Mouse (Mus musculus) hindbrain, embryonic 11.5 days (tissue): ENCODE measurements around the gene Acsbg2. TPM values are rescaled to one million over a fixed set of nuclear protein-coding genes. Genes with fewer than 3 reads are reported as not detected.
"Not testable (repeated sequence)": the region's sequence is repeated elsewhere in the genome, so short reads cannot be mapped to it uniquely, and the experiment has no call there.

ENCODE experiments used
- ATAC-seq: fragments of 200-750 bp; cut with Nextera tagmentation; 2 replicates; pipeline ENCODE4 v1.8.0; 2017; ENCODE audit warnings: mild to moderate bottlenecking, moderate TSS enrichment, moderate library complexity; ENCODE audit not compliant: low FRiP score
- DNase-seq: peaks from one replicate; pipeline ENCODE4 v3.0.0-alpha.2; 2015; ENCODE audit warnings: low spot score
- H3K27ac ChIP-seq: fragments of 300-500 bp; sonication (generic); 2 replicates; pipeline ENCODE4 v1.5.1; 2014; ENCODE audit warnings: mild to moderate bottlenecking, low read depth, low read length
- H3K27me3 ChIP-seq: fragments of 300-500 bp; sonication (generic); 2 replicates; pipeline ENCODE4 v1.6.1; 2014; ENCODE audit warnings: mild to moderate bottlenecking, low read length, moderate library complexity, mixed read lengths; ENCODE audit not compliant: control insufficient read depth, insufficient read depth
- H3K36me3 ChIP-seq: fragments of 300-500 bp; sonication (generic); 2 replicates; pipeline ENCODE4 v1.6.1; 2014; ENCODE audit warnings: mild to moderate bottlenecking, low read length, moderate library complexity, mixed read lengths; ENCODE audit not compliant: control insufficient read depth, insufficient read depth
- H3K4me1 ChIP-seq: fragments of 300-500 bp; sonication (generic); replicated peaks from 2 replicates; pipeline ENCODE4 v1.6.1; 2014; ENCODE audit warnings: low read length, mixed read lengths; ENCODE audit not compliant: control insufficient read depth, insufficient read depth
- H3K4me2 ChIP-seq: fragments of 300-500 bp; sonication (generic); replicated peaks from 2 replicates; pipeline ENCODE4 v1.6.1; 2014; ENCODE audit warnings: mild to moderate bottlenecking, low read depth, low read length
- H3K4me3 ChIP-seq: fragments of 300-500 bp; sonication (generic); 2 replicates; pipeline ENCODE4 v1.5.1; 2014; ENCODE audit warnings: low read depth, low read length
- H3K9ac ChIP-seq: fragments of 300-500 bp; sonication (generic); 2 replicates; pipeline ENCODE4 v1.6.1; 2014; ENCODE audit warnings: low read depth, low read length
- H3K9me3 ChIP-seq: fragments of 300-500 bp; sonication (generic); 2 replicates; pipeline ENCODE4 v1.6.1; 2016; ENCODE audit warnings: low read length; ENCODE audit not compliant: control insufficient read depth
- WGBS: fragments of 180-500 bp; shearing (Covaris S2); extraction: QIAGEN DNeasy Blood & Tissue Kit; methylation state at CpG from one replicate; pipeline ENCODE4 v1.1.7; 2014; 5-methylcytosine and 5-hydroxymethylcytosine counted together
- polyA plus RNA-seq: library from polyadenylated mRNA; unstranded; fragments of >200 nt; fragmentation: Nextera tagmentation; extraction: Ambion mirVana; gene quantifications from 2 replicates; pipeline ENCODE4 v1.2.1, GENCODE M21; 2014

The Acsbg2 gene
- not detected in 2 replicates for polyA plus RNA-seq

DNA sequence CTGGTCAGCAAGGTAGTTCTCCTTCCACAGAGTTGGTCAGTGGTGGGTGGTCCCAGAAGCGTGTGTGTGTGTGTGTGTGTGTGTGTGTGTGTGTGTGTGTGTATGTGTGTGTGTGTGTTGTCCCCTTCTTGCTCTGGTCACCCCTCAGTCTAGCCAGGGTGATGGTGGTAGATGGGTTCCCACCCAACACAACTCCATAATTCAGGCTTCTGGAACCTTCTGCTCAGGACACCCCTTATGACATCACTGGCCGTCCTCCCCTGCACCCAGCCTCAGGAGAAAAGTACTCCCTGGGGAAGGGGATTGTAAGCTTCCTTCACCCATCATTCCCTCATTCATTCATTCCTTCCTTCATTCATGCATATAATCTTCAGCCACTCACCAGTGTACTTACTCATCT lies at the start of gene Acsbg2:
TSS of gene Acsbg2 (minus strand) at position 211 of the 400 bp plus-strand sequence.
- Histone ChIP-seq H3K36me3 (no peaks in the 10 kb centered on the region), H3K9ac (no peak within 1 kb of the TSS), H3K9me3 (no peaks in the 10 kb centered on the region), H3K4me3 (no peak within 1 kb of the TSS), H3K4me2 (no peak within 1 kb of the TSS), H3K27me3 (no peaks in the 10 kb centered on the region), H3K27ac (no peak within 1 kb of the TSS), H3K4me1 (no peaks in the 10 kb centered on the region)
- WGBS = 93% methylated on average over 2 of the region's 2 CpGs
- DNase-seq (no peak), ATAC-seq (no peak)

- no peak for ATAC-seq
- H3K27ac ChIP-seq = no peak overlapping the region
- H3K9ac ChIP-seq = no peak overlapping the region
- no peak overlapping the region for H3K4me2 ChIP-seq
- H3K4me3 ChIP-seq = no peak overlapping the region
- 97% methylated on average over 3 of the region's 3 CpGs for WGBS
- no peaks in the 10 kb centered on the region for H3K27me3 ChIP-seq
- no peak for DNase-seq
- no peaks in the 10 kb centered on the region for H3K9me3 ChIP-seq
- H3K4me1 ChIP-seq = no peaks in the 10 kb centered on the region
- no peaks in the 10 kb centered on the region; the same call in 1 of the 2 replicates for H3K36me3 ChIP-seq
Observed at GRCm38 (mm10) chr17:56919725-56920124, 45.5 kb upstream of the Acsbg2 start.

DNA sequence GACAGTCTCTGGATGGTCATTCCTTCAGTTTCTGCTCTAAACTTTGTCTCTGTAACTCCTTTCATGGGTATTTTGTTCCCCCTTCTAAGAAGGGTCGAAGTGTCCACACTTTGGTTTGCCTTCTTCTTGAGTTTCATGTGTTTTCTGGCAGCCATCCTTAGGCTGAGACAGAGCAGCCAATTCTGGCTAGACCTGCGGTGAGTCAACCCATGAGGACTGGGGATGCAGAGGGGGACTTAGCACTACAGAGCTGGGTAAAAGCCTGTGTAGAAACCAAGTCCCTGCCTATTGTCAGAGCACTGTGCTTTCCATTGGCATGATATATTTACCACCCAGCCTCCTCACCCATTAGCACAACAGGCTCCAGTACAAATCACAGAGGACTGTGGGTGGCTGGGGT lies 42.9 kb upstream of the Acsbg2 start:
- WGBS = 96% methylated on average over 2 of the region's 2 CpGs

DNA sequence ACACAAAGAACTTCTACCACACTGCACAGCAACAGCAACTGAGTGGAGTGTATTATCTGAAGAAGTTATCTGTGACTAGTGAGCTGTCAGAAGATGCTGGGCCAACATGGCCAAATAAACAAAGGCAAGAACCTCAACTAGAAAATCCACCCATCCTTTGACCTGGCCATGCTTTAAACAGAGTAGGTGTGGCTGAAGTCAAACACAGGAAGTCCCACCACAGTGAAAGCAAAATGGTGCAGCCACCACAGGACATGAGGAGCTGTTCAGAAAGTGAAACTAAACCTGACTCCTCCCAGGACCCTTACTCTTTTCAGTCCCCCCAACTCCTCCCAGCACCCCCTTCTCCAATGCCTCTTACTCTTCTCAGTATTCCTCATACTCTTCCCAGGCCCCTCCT lies 39.2 kb upstream of the Acsbg2 start:
- ATAC-seq (no peak), DNase-seq (no peak)
- Histone ChIP-seq H3K4me2 (no peak overlapping the region), H3K9me3 (no peaks in the 10 kb centered on the region), H3K36me3 (peaks cover 10% of the 10 kb centered on the region; the same call in 1 of the 2 replicates), H3K9ac (no peak overlapping the region), H3K27ac (no peak overlapping the region), H3K4me1 (no peaks in the 10 kb centered on the region), H3K27me3 (no peaks in the 10 kb centered on the region), H3K4me3 (no peak overlapping the region)

More for the DNA sequence above, 42.9 kb upstream of the Acsbg2 start:
- ATAC-seq (no peak), DNase-seq (no peak)
- H3K27ac ChIP-seq = no peak overlapping the region
- H3K4me2 ChIP-seq = no peak overlapping the region
- no peak overlapping the region for H3K9ac ChIP-seq
- no peaks in the 10 kb centered on the region for H3K4me1 ChIP-seq
- H3K9me3 ChIP-seq = no peaks in the 10 kb centered on the region
- no peaks in the 10 kb centered on the region for H3K27me3 ChIP-seq
- no peak overlapping the region for H3K4me3 ChIP-seq
- H3K36me3 ChIP-seq = peaks cover 4% of the 10 kb centered on the region

DNA sequence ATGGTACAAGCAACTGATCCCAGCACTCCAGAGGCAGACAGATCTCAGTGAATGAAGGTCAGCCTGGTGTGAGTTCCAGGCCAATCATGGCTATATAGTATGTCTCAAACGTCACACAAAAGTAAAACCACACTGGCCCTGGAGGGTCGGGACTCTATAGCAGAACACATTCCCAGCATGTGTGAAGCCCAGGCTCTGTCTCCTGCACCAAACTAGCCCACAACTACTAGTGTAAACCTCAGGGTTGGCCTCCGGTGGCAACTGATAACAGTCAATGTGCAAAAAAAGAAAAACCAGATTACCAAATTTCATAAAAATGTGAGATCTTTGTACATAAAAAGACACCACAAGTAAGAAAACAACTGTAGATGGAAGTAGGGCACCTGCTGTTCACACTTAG lies 38.8 kb upstream of the Acsbg2 start:
- Histone ChIP-seq H3K27ac (no peak overlapping the region), H3K9me3 (no peaks in the 10 kb centered on the region), H3K4me2 (no peak overlapping the region), H3K36me3 (peaks cover 10% of the 10 kb centered on the region; the same call in 1 of the 2 replicates), H3K27me3 (no peaks in the 10 kb centered on the region), H3K9ac (no peak overlapping the region), H3K4me3 (no peak overlapping the region), H3K4me1 (no peaks in the 10 kb centered on the region)
- DNase-seq (no peak), ATAC-seq (no peak)
- 90% methylated on average over 3 of the region's 3 CpGs for WGBS

DNA sequence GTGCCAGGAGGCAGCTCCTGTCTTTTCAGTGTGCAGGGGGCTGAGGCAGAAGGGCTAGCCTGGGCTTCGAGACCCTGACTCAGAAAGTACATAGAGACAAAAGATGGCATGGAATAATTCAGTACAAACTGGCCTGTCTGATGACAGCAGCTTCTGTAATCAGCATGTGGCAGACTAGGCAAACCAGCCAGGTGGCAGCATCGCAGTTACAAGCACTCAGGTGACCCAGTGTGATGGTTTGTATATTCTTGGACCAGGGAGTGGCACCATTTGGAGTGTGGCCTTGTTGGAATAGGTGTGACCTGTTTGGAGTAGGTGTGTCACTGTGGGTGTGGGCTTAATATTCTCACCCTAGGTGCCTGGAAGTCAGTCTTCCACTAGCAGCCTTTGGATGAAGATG lies 35.5 kb upstream of the Acsbg2 start:
- ATAC-seq, H3K27ac ChIP-seq, H3K4me3 ChIP-seq, DNase-seq, H3K27me3 ChIP-seq, H3K4me2 ChIP-seq, H3K4me1 ChIP-seq, H3K9me3 ChIP-seq, H3K9ac ChIP-seq: not testable (repeated sequence)
- H3K36me3 ChIP-seq = peaks cover 15% of the 10 kb centered on the region
- WGBS = 92% methylated on average over 2 of the region's 2 CpGs

- H3K4me3 ChIP-seq = no peak overlapping the region
- peaks cover 15% of the 10 kb centered on the region for H3K36me3 ChIP-seq
- H3K4me2 ChIP-seq = no peak overlapping the region
- no peaks in the 10 kb centered on the region for H3K9me3 ChIP-seq
- H3K9ac ChIP-seq = no peak overlapping the region
- WGBS = 89% methylated on average over 9 of the region's 9 CpGs
- no peak for DNase-seq
- ATAC-seq = no peak
- H3K4me1 ChIP-seq = no peaks in the 10 kb centered on the region
- H3K27me3 ChIP-seq = no peaks in the 10 kb centered on the region
- H3K27ac ChIP-seq = no peak overlapping the region
Observed at GRCm38 (mm10) chr17:56907887-56908286, 33.6 kb upstream of the Acsbg2 start.

DNA sequence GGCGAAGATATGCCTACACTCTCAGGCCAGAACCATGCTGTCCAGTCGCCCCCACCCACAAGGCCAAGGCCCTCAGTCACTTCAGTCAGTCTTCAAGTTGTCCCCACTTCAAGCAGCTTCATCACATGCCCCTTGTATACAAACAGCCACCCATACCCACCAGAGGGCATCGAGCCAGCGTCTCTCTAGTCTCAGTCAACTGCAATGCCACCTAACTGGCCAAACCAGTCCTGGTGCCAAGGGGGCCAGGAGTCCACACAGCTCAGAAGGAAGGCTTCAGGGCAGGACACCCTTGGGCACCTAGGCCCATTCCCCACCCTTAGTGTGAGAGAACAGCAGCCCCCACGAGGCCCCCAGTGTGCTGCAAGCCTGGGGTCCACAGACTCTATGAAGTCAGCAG lies 32.8 kb upstream of the Acsbg2 start:
- H3K4me1 ChIP-seq = no peaks in the 10 kb centered on the region
- no peak overlapping the region for H3K9ac ChIP-seq
- H3K9me3 ChIP-seq = no peaks in the 10 kb centered on the region
- H3K36me3 ChIP-seq = peaks cover 14% of the 10 kb centered on the region
- H3K4me3 ChIP-seq = no peak overlapping the region
- no peak overlapping the region for H3K4me2 ChIP-seq
- ATAC-seq (no peak), DNase-seq (no peak)
- H3K27ac ChIP-seq = no peak overlapping the region
- H3K27me3 ChIP-seq = no peaks in the 10 kb centered on the region
- 90% methylated on average over 5 of the region's 5 CpGs for WGBS

DNA sequence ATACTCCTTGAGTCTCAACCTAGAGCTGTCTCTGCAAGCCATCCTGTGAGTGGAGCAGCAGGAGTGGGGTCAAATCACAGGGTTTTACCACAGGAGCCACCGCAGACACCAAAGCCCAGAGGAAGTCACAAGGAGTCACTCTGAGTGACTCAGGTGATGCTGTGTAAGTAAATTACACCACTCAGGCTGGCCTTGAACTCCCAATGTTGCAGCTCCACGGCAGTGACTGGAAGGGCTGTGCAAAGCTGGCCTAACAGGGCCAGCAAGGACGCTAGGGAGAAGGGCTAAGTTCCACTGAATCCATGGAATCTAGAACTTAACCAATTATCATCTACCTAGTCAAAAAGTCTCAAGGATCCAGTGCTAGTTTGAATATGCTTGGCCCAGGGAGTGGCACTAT lies 31.9 kb upstream of the Acsbg2 start:
- Histone ChIP-seq H3K36me3 (peaks cover 16% of the 10 kb centered on the region), H3K27ac (no peak overlapping the region), H3K27me3 (no peaks in the 10 kb centered on the region), H3K9me3 (no peaks in the 10 kb centered on the region), H3K4me3 (no peak overlapping the region), H3K9ac (no peak overlapping the region), H3K4me2 (no peak overlapping the region), H3K4me1 (no peaks in the 10 kb centered on the region)
- ATAC-seq (no peak), DNase-seq (no peak)
- WGBS = 89% methylated on average over 3 of the region's 3 CpGs
